Mouse (Mus musculus): ENCODE results near the gene Mrc1.

The Mrc1 gene

GRCm38 (mm10) chr2:14244157-14244556 lies 15.0 kb downstream of the Mrc1 start:
- no peak for DNase-seq (ENCODE audit: inconsistent ontology term)

- DNase-seq (ENCODE audit: inconsistent ontology term) = no peak
These were observed 15.5 kb downstream of the Mrc1 start for GRCm38 (mm10) chr2:14244668-14245067.

DNA sequence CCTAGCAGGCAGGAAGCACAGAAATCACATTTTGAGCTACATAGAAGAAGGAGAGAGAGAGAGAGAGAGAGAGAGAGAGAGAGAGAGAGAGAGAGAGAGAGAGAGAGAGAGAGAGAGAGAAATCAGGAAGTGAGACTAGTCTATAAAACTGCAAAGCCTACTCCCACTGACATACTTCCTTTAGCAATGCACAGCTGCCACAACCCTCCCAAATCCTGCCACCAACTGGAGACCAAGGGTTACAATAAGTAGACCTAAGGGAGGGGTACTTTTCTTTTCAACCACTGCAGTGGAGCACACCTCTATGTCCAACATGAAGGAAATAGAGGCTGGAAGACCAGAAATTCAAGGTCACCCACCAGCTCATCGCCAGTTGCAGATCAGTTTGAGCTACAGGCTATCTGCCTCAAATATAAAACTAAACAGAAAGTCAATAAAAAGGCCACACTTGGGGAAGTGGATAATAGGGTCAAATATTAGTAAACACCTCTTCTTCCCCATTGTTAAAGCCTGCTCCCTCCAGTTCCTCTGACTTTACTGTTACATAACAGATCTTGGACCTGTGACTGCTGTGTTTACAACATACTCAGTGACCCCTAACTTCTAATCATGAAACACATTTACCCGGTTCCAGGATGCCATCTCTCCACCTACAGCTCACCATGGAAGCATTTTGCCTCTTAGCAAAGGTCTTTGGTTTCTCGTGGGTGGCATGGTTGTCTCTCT lies 20.8 kb downstream of the Mrc1 start:
- no peak for DNase-seq (ENCODE audit: inconsistent ontology term)

DNA sequence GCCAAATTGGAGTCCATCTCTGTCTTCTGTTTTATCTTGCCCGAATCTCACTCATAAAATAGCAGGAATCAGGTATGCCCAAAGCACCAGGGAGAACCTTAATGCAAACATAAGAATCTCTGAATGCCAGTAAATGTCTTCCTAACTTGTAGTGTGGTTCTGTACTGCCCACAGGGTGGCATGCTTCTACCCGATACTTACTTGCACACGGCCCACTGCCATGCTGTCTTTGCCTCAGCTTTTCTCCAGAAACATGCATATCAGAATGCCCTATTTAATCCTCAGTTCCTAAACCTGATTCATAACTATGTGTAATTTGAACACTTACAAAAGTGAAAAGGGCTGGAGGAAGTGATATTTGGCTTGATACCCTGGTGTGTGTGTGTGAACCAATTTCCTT lies 22.7 kb downstream of the Mrc1 start:
- DNase-seq (ENCODE audit: inconsistent ontology term) = no peak

GRCm38 (mm10) chr2:14258345-14258850 lies 29.2 kb downstream of the Mrc1 start:
- DNase-seq (ENCODE audit: inconsistent ontology term) = no peak

DNA sequence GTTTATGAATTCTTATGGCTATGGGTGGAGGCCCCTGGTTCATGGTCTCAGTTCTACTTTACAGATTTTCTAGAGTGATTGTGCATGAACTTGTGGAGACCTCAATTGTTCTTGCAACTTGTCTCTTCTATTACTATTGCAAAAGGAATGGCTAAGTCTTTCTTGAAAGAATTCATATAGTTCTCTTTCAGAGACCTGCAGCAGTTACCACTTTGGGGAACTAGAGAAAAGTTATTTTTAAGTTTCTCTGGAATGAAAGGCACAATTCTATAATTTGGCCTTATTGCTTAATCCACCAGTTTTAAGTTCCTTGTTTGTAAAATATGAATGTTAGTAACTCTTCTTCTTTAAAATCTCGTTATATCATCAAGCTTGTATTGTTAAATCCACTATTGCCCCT lies 32.9 kb downstream of the Mrc1 start:
- DNase-seq (ENCODE audit: inconsistent ontology term) = no peak

- no peak for DNase-seq (ENCODE audit: inconsistent ontology term)
These were observed 40.0 kb downstream of the Mrc1 start for GRCm38 (mm10) chr2:14269160-14269559.

- no peak for DNase-seq (ENCODE audit: inconsistent ontology term)
These were observed 42.9 kb downstream of the Mrc1 start for GRCm38 (mm10) chr2:14272088-14272487.

DNA sequence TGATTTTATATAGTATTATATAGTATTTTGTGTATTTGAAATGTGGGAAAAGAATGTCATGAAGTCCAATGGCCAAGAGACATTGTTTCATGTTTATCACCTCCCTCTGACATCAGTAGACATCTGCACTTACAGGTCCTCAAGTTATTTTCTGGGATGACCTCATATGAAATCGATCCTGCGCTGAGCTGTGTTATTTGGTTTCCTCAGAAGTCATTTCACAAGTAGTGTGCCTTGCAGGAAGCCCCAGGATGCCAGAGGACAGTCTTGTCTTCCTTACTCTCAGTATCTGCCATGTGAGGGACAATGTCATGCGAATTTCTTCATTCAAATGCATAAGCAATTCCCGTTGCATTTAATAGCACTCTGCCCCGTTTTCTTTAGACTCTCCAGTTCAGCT lies 46.6 kb downstream of the Mrc1 start:
- no peak for DNase-seq (ENCODE audit: inconsistent ontology term)

DNA sequence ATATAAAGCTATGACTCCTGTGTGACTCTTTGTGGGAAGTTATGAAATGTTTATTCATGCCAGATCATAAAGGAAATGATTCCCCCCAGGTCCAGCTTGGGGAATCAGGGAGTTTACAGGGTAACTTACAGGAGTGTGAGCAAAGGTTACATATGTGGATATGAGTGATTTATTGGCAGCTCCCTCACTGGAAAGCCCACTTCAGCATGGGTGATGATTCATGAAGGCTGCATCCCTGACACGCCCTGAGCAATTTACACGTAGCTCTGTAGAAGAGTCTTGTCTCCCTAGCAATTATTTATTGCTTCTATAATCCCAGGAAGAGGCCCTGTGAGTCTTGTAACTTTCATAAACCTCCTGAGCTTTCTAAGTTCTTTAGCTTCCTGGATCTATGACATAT lies 50.1 kb downstream of the Mrc1 start:
- DNase-seq (ENCODE audit: inconsistent ontology term) = no peak

- no peak for DNase-seq (ENCODE audit: inconsistent ontology term)
These were observed 50.6 kb downstream of the Mrc1 start for GRCm38 (mm10) chr2:14279795-14280194.

DNA sequence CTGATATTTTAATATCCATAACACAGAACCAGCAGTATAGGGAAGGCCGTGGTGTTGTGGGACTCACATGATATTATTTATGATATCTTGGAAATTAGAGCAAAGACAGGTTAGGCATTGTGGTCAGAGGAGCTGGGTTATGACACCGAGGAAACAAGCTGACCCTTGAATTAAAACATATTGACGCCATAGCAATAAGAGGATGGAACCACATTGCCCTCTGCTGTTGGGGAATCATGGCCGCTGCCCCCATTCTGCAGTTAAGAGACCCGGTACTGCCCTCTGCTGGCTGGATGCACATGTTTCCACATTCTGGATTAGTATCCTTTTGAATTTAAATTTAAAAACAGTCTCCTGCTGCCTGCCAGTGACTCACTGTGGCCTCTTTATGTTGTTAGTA lies 66.1 kb downstream of the Mrc1 start:
- peak; percentile 59 for DNase-seq (ENCODE audit: inconsistent ontology term)

DNA sequence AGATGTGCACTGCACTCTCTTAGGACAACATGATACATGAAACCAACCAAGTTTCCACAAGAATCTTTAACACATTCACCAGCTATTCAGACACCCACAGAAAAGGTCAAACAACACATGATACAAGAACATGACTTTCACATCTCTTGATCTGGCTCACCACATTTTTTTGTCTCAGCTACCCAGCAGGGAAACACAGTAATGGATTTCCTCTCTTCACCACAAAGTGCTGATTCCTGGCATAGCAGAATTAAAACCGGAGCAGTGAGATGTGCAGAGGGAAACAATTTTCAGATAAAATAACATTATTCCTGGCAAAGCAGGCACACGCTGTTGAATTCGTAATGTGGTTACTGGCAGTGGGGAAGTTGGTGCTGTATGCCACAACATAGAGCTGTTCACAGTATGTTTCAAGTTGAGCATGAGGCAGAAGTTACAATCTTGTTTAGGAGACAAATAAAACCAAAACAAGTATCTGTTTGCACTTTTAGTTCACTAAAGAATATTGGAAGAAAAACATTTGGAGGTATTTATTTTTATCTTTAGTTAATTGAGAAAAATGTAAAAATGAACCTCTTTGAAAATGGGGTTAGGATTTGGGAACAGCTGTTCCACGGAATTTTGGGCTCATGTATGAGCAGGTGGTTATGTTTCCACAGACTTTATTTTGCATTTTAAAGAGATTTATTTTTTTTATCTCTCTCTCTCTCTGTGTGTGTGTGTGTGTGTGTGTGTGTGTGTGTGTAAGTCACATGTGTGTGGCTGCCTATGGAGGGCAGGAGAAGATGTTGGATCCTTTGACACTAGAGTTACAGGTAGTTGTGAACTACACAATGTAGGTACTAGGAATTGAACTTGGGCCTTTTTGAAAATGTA lies 83.6 kb downstream of the Mrc1 start:
- DNase-seq (ENCODE audit: inconsistent ontology term) = no peak

DNA sequence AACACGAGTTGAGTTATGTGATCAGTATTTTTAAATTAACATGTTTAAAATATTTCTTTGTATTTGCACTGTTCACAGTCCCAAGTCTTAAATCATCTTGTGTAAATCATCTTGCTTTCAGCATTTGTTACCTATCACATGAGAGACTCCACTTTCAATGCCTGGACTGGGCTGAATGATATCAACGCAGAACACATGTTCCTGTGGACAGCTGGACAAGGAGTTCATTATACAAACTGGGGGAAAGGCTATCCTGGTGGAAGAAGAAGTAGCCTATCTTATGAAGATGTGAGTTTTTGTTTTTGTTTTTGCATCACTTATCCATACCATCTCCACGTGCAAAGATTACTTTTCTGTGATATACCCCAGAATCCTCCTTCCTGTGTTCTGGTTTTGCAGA lies 85.9 kb downstream of the Mrc1 start:
- DNase-seq (ENCODE audit: inconsistent ontology term) = no peak

DNA sequence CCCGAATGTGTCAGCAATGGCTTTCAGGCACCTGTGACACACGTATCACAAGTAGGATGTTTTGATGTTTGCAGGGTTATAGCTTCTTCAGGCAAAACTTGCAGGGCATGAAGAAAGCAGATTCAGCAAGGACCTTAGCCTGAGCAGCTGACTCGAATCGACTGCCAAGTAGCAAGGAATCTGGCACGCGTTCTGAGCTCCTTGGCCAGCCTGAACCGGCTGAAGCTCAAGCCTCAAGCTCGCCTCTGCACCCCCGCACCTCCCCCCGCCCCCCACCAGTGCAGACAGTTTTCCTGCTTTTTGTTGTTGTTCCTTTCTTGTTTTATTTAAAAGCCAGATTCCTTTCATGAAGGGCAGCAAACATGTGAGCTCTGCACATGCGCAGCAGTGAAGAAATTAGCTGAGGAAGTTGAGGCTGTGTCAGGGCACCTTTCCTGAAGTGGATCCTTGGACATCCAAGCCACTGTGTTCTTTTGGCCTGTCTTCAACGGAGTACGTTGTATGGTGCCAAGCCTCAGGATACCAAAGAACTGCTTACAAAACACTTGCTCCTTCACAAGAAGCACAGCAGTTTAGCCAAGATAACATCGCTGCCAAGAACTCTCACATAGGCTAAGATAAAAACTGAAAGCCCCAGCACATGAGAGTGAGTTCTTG lies 112.6 kb downstream of the Mrc1 start:
- peak; percentile 57 for DNase-seq (ENCODE audit: inconsistent ontology term)

GRCm38 (mm10) chr2:14342309-14342839 lies 113.2 kb downstream of the Mrc1 start:
- DNase-seq (ENCODE audit: inconsistent ontology term) = no peak
